Mouse (Mus musculus) embryo, embryonic 10.5 days (tissue): Measurements from ENCODE around the gene Ccnt2.
A peak's percentile ranks its signal among the peaks of the same experiment; 100 is the strongest.
"Not testable (repeated sequence)": the region's sequence is repeated elsewhere in the genome, so short reads cannot be mapped to it uniquely, and the experiment has no call there.

Experiments used
- DNase-seq: peaks from one replicate; pipeline ENCODE4 v3.0.0-alpha.2; 2015; ENCODE audit warnings: low spot score

The Ccnt2 gene

GRCm38 (mm10) chr1:127773803-127774500 is at the start of gene Ccnt2:
Gene Ccnt2 (plus strand): TSS chr1:127774164.
- DNase-seq: peak; percentile 100

GRCm38 (mm10) chr1:127729096-127729495 is 44.9 kb upstream of the Ccnt2 start, which contains the start of gene Acmsd:
Gene Acmsd (plus strand): TSS chr1:127729413.
- DNase-seq: no peak

GRCm38 (mm10) chr1:127731086-127731485 is 42.9 kb upstream of the Ccnt2 start:
- DNase-seq: no peak

GRCm38 (mm10) chr1:127732435-127732834 is 41.5 kb upstream of the Ccnt2 start:
- no peak for DNase-seq

GRCm38 (mm10) chr1:127732841-127733240 is 41.1 kb upstream of the Ccnt2 start:
- no peak for DNase-seq

- no peak for DNase-seq
These were observed 38.6 kb upstream of the Ccnt2 start for GRCm38 (mm10) chr1:127735356-127735755.

- no peak for DNase-seq
These were observed 23.4 kb upstream of the Ccnt2 start for GRCm38 (mm10) chr1:127750401-127751102.

- DNase-seq: no peak
These were observed 18.2 kb upstream of the Ccnt2 start for GRCm38 (mm10) chr1:127755806-127756205.

- peak; percentile 9 for DNase-seq
These were observed 17.4 kb upstream of the Ccnt2 start for GRCm38 (mm10) chr1:127756331-127757163.

GRCm38 (mm10) chr1:127757164-127757545 is 16.8 kb upstream of the Ccnt2 start:
- not testable (repeated sequence) for DNase-seq

- DNase-seq: peak; percentile 54
These were observed 8.5 kb upstream of the Ccnt2 start for GRCm38 (mm10) chr1:127765468-127765867.

GRCm38 (mm10) chr1:127766741-127767140 is 7.2 kb upstream of the Ccnt2 start:
- DNase-seq: no peak

GRCm38 (mm10) chr1:127773198-127773802 is 664 bp upstream of the Ccnt2 start:
- DNase-seq: no peak

GRCm38 (mm10) chr1:127774501-127774880 is 527 bp downstream of the Ccnt2 start:
- peak; percentile 50 for DNase-seq

GRCm38 (mm10) chr1:127775206-127775720 is 1.3 kb downstream of the Ccnt2 start:
- DNase-seq: peak; percentile 18

- no peak for DNase-seq
These were observed 2.3 kb downstream of the Ccnt2 start for GRCm38 (mm10) chr1:127776246-127776645.

- DNase-seq: no peak
These were observed 4.6 kb downstream of the Ccnt2 start for GRCm38 (mm10) chr1:127778611-127779010.

- no peak for DNase-seq
These were observed 6.2 kb downstream of the Ccnt2 start for GRCm38 (mm10) chr1:127780142-127780541.

- no peak for DNase-seq
These were observed 6.9 kb downstream of the Ccnt2 start for GRCm38 (mm10) chr1:127780849-127781248.

- DNase-seq: no peak
These were observed 9.9 kb downstream of the Ccnt2 start for GRCm38 (mm10) chr1:127783862-127784261.

GRCm38 (mm10) chr1:127785882-127786281 is 11.9 kb downstream of the Ccnt2 start:
- no peak for DNase-seq

GRCm38 (mm10) chr1:127788943-127789342 is 15.0 kb downstream of the Ccnt2 start:
- no peak for DNase-seq
